Mouse (Mus musculus): ENCODE measurements at regions not wholly inside any gene's neighbourhood (a gene's known extent, or its start where the extent isn't known, plus 50 kb on each side); places are given as distances from the start of the nearest gene placed in this dataset.

DNA sequence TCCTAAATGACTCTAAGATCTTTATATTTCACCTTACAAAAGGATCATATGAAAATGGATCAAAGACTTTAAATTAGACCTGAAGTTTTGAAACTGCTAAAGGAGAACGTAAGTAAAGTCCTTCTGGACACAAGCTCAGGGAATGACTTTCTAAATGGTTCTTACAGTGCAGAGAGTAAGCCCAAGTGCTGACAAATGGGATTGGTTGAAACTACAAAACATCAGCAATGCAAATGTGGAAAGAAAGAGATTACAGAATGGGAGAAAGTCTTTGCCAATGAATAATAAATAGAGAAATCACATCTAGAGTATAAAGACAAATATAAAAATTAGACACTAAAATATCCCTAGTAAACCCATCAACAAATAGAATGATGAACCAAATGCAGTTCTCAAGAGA, 263.9 kb downstream of the Atp10a start:
- no peak for DNase-seq (ENCODE audit: low read depth, low spot score)

DNA sequence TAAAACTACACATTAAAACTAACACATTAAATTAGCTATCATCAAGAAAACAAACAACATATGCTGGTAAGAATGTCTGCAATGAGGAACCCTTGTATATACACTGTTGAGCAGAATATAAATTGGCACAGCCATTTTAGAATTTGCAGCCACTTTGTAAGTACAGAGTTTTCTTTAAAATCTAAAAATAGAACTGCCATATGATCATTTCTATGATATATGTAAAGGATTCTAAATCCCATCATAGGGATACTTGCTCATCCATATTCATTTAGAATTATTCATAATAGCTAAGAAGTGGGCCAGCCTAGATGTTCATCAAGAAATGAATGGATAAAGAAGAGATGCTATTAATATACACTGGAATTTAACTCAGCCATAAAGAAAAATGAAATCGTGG, 264.3 kb downstream of the Atp10a start:
- DNase-seq (ENCODE audit: low read depth, low spot score), result peak; percentile 41

DNA sequence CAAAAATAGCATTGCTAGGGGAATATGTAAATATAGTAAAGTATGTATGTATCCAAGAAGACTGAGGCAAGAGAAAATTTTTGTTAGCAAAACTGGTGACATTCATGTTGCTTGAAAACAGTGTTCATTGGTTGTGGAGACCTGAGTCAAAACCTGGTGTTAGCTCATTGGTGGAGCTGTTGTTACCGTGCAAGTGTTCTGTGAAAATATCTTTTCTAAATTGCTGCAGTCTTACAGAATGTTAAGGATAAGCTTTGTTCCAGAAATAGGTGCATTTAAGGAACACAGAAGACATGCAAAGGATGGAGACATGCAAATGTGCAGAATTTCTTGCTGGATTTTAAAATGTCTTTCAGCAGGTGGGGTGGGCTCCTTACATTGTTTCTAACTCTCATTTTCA, 269.0 kb downstream of the Atp10a start:
- DNase-seq (ENCODE audit: low read depth, low spot score), result peak; percentile 36

DNA sequence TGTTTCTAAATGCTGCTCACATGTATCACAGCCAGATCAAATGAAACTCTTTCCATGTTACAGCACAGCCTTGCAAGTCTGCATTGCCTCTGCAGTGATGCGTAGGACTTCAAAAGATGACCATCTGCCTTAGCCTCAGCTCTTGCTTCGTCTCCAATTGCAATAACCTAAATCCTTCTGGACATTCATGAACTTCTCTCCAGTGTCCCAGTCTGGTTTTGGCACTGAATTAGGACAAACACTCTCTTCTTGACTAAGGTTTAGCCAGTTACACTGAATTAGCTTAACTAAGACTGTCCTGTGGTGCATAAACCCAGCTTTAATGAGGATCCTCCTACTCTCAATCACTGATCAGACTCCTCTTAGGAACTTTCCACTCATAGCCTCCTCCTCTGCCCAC, 269.4 kb downstream of the Atp10a start:
- DNase-seq (ENCODE audit: low read depth, low spot score), result peak; percentile 66

DNA sequence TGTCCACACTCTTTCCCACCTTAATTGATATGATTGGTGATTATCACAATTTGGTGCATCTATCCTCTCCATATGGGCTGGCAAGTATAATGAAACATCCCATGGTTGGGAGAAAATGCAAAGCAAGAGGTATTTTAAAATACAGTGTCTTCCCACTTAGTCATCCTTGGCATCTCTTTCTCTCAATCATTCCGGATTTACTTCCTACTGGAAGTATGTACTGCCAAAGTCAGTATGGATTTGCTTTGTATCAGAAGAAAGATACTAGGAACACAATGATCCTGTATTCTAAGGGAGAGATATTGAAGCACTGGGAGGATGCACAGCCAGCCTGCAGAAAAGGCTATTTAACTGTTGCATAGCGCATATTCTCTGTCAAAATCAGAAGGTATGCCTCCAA, 271.1 kb upstream of the Ube3a start:
- DNase-seq (ENCODE audit: low read depth, low spot score), result peak; percentile 54

- DNase-seq (ENCODE audit: low read depth, low spot score), result peak; percentile 77
Measured at GRCm38 (mm10) chr7:59007196-59007595, 221.4 kb upstream of the Ube3a start.

DNA sequence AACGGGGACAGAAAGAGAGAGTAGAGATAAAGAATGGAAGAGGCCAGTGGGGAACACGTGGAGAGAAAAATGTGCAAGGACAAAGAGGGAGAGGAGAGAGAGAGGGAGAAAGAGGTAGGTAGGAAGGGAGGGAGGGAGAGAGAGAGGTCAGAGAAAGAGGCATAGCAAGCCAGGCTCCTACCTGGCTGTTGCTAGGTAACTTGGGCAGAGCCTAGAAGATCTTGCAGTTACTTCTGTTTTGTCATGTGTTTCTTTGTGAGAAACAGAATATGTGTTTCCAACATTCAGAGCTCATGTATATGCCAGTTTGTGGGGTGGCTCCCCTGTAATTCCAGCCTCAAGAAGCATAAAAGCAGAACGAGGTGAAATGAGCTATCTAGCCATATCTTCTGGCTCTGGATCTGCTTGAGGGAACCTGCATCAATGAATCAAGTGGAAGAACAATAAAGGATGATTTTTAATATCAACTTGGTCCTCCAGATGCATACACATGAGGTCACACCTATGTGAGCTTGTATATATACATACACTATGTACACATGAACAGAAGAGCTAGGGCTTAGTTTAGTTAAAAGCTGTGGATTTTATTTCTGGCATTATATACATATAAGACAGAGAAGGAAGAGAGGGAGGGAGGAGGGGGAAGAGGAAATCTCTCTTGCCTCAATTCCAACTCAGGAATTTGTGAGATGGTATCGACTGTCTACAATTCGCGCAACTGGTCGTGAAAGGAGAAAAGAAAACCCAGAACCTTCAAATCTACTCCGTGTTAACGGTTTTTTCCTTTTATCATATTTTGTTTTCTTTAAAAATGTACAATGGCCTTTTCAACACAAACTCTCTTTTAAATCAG, 214.9 kb upstream of the Ube3a start:
- no peak for DNase-seq (ENCODE audit: low read depth, low spot score)

DNA sequence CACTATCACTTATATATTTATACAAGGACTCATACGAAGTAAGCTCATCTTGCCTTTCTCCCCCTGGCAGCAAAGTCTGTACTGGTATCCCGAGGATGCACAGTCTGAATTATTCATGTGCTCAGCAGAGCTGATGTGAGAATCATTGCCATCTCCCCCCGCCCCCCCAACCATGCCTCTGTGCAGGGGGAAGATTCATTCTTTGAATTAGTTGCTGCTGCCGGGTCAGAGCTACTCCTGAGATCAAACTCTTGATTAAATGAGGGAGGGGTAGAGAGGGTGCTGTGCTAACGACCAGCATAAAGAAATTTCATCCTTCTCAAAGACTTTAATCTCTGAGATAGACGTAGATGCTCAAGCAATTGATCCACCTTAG, 214.3 kb upstream of the Ube3a start:
- no peak for DNase-seq (ENCODE audit: low read depth, low spot score)

GRCm38 (mm10) chr7:59027437-59027836, 201.1 kb upstream of the Ube3a start:
- DNase-seq (ENCODE audit: low read depth, low spot score), result peak; percentile 82
